Mouse (Mus musculus) brain, embryonic 14.5 days (tissue): ENCODE results near the gene Apoc4.

Experiments
- CTCF ChIP-seq: fragments of 200-500 bp; IDR thresholded peaks from 2 replicates; pipeline ENCODE4 v1.5.1; 2012; ENCODE audit warnings: inconsistent platforms, mild to moderate bottlenecking, moderate library complexity, borderline replicate concordance; ENCODE audit not compliant: insufficient read depth, insufficient read length; ENCODE audit errors: extremely low read depth
- POLR2A ChIP-seq: fragments of 200-500 bp; IDR thresholded peaks from 2 replicates; pipeline ENCODE4 v1.6.1; 2012; ENCODE audit warnings: mild to moderate bottlenecking, inconsistent platforms, borderline replicate concordance; ENCODE audit not compliant: poor library complexity, insufficient read depth, insufficient read length, severe bottlenecking; ENCODE audit errors: extremely low read depth

GRCm38 (mm10) chr7:19632720-19633119 is 48.6 kb downstream of the Apoc4 start:
- TF ChIP-seq CTCF, result no peak
- no peak for TF ChIP-seq POLR2A
